Mouse (Mus musculus) heart, postnatal 36 days (tissue): ENCODE data around the gene Ripor3. TPM values are rescaled to one million over a fixed set of nuclear protein-coding genes. Genes with fewer than 3 reads are reported as not detected.

Source experiments
- DNase-seq, 2 experiments: peaks; one replicate each; pipeline ENCODE4 v3.0.0; 2021 to 2022
- intact Hi-C: fragments of 180-260 bp; cut with DNase I; formaldehyde crosslinking; loops from one replicate; pipeline ENCODE4 v1.15.1; 2025
- total RNA-seq, 2 experiments: library from RNA; stranded (reverse); gene quantifications; 2 replicates each; pipeline ENCODE4 v1.2.3; 2021

The Ripor3 gene
- total RNA-seq, 2 experiments from 2014 or later: 0.36 to 0.79 TPM

DNA sequence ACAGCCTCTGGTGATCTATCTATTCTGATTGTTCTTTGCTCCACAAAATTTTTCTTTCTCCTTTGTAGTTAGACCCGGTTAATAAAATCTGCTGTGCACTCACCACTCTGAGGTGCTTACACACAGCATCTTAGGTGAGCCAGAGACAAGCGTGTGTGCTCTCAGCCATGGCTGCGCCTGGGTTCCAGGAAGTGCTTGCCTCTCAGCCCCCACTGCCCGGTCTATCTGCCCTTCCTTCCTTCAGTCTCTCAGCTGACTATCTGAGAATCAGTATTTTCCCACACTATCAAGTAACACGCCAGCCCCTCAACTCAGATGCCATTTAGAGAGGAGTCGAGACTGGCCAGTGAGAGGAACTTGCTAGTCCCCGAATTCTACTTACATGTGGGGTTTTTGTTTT, 50.4 kb downstream of the Ripor3 start:
- no peak for DNase-seq
- intact Hi-C loops: loop anchor here (2.0 kb wide), 1 partner anchor 17 kb away; no protein-coding TSS in a partner anchor

- intact Hi-C loops: loop anchor here (2.0 kb wide), 1 partner anchor 17 kb away; no protein-coding TSS in a partner anchor
- no peak for DNase-seq
These were observed 51.0 kb downstream of the Ripor3 start for GRCm38 (mm10) chr2:167959384-167959911.

DNA sequence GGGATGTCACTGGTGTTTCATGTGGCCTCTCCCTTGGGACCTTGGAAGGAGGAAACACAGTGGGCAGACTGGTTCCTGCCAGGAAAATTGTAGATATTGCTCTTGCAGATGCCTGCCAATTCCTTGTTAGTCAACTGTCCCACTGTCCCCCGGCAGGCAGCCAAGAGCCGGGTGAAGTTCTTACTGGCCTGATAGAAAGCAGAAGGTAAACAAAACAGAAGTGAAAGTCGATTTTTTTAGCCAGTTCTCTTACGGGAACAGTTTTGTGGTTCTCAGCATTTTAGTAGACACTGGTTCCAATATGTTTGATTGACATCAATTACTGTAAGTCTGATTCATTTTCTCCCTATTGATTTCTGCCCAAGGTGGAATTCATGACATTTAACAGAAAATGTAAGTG, 51.6 kb downstream of the Ripor3 start:
- DNase-seq: peak; percentile 83 to 84
- intact Hi-C loops: loop anchor here (2.0 kb wide), 1 partner anchor 16 kb away; no protein-coding TSS in a partner anchor

- intact Hi-C loops: loop anchor here (2.0 kb wide), 1 partner anchor 15 kb away; no protein-coding TSS in a partner anchor
- DNase-seq: peak; percentile 43 to 53
These were observed 52.2 kb downstream of the Ripor3 start for GRCm38 (mm10) chr2:167958082-167958788.

DNA sequence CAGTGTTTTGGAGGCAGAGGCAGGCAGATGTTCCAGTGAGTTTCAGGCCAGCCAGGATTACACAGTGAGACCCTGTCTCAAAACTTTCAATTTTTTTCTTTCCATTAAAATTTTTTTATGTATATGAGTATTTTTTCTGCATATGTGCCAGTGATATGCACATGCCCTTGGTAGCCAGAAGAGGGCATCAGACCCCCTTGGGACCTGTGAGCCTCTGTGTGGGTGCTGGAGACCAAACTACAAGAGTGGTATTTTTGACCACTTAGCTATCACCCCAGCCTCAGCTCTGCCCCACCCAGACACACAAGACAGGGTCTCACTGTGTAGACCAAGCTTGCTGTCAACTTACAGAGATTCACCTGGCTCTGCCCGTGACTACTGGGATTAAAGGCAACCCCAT, 52.9 kb downstream of the Ripor3 start:
- intact Hi-C loops: no loop called here

GRCm38 (mm10) chr2:167954928-167955327, 55.5 kb downstream of the Ripor3 start:
- intact Hi-C loops: no loop called here
- no peak for DNase-seq

More for the DNA sequence above, 52.9 kb downstream of the Ripor3 start:
- DNase-seq: no peak

DNA sequence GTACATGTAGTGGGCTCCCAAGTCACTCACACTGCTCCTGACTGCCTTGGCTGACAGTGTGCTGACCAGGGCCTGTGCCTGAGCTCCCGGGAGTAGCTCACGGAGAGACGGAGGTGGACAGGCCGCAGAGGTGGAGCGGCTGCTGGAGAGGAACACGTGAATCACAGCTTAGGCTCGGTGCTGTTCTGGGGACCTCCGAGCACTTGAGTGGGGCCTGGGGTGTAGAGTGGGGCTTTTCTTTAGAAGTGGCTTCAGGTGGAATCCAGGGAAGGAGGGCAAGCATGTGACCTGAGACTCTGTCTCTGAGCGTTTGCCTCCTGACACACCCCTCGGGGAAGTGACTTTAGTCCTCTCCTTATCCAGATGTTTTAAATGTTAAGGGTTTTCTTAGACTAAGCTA, 56.6 kb downstream of the Ripor3 start:
- intact Hi-C loops: no loop called here
- DNase-seq: no peak

- no peak for DNase-seq
- intact Hi-C loops: no loop called here
These were observed 58.9 kb downstream of the Ripor3 start for GRCm38 (mm10) chr2:167951301-167952211.

- intact Hi-C loops: no loop called here
- DNase-seq: no peak
These were observed 59.7 kb downstream of the Ripor3 start for GRCm38 (mm10) chr2:167950681-167951080.

- intact Hi-C loops: no loop called here
- DNase-seq: no peak
These were observed 60.6 kb downstream of the Ripor3 start for GRCm38 (mm10) chr2:167949808-167950207.

GRCm38 (mm10) chr2:167949250-167949649, 61.2 kb downstream of the Ripor3 start:
- intact Hi-C loops: no loop called here
- no peak for DNase-seq

GRCm38 (mm10) chr2:167948557-167948956, 61.9 kb downstream of the Ripor3 start:
- DNase-seq: no peak
- intact Hi-C loops: no loop called here

DNA sequence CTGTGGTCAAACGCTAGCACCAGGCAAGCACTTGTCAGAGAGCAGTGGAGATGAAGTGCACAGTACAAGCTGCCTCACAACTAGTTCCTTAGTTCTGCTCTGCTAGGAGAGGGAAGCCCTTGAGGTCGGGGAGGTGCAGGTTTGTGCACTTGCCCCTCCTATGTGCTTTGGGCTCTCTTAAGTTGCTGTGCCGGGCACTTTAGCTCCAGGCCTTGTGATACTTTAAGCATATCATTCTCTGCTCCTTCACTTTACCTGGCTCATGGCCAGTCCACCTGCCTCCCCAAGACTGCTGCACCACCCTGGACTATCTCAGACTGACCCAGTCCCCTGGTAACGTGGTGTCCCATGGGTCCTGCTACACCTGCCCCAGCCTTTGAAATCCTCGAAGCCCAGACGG, 62.4 kb downstream of the Ripor3 start:
- DNase-seq: no peak
- intact Hi-C loops: no loop called here

DNA sequence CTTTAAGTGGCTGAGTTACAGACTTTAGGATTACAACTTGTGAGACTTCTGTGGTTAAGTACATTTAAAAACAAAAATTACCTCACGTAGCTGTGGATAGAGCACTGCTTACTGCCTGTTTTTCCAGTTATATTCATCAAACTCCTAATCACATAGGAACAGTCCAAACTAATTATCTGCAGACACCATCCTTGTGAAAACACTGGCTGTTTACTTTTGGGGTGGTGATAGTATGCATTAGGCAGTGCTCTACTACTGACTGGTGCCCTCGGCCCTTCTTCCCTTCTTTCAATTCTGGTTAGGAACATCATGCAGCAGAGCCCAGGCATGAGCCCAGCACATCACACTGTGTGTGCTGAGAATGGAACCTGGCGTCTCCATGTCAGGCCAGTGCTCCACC, 63.2 kb downstream of the Ripor3 start:
- intact Hi-C loops: no loop called here
- DNase-seq: no peak

DNA sequence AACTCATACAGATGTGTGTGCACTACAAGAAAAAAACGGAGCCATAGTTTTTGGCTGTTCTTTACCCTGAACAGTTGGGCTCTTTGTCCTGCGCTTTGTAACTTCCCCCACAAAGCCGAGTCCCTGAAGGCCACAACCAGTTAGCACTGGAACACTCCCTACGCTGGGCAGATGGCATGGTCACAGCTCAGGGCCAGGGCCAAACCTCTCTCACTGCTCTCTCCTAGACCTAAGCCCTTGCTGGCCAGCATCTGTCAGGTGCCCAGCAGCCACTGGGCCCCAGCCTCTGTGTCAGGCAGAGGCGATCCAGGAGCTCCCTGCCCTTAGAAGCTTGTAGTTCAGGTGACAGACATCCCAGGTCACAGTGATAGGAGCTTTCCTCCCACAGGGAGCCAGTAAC, 65.0 kb downstream of the Ripor3 start:
- intact Hi-C loops: no loop called here
- DNase-seq: no peak

DNA sequence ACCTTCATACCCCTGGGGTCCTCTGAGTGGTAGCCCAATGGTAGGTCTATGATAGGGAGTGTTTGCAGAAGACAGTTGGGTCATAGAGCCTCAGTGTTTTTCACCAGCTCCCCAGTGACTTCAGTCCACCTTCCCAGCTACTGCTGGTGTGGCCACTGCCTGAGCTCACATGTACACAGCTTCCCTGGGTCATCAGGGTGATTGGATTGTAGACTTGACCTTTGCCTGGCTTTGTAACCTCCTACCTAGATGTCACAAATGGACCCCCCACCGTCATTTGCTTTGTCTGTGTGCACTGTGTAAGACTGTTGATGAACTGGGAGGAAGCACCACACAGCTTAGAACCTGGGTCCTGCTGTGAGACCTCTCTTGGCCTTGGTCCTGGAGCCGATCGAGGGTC, 66.2 kb downstream of the Ripor3 start:
- intact Hi-C loops: no loop called here
- DNase-seq: no peak

DNA sequence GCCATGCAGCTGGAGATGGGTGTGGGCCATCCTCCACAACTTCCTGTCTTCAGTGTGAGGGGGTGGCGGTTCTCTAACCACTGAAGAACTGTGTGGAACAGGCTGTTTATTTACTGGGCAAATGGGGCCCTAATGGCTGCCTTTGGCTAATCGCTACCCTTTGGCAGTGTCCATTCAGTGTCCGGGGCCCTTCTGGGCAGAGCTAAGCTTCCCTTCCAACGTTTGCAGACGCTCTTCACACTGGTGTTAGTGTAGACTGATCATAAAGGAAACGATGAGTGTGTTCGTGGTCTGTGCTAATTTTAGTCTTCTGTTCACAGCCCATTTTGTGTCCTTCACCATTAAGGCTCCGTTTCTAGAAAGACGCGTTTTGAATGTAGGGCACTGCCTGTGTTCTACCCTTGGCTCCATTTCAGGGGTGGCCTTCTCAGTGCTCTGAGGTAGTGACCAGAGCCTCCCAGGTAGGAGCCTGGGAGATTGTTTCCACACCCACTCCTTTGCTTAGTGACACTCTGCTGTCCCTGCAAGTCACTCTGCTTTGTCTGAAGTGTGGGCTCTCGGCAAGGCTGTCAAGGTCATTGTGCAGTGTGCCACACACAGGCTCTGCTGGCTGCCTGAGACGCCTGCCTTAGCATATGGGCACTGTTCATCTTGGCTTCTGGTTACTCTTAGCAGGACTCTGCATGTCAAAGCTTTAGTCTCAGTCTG, 67.3 kb downstream of the Ripor3 start:
- DNase-seq: peak; percentile 58 to 67
- intact Hi-C loops: loop anchor here (2.0 kb wide), 1 partner anchor 16 kb away; no protein-coding TSS in a partner anchor

- intact Hi-C loops: loop anchor here (2.0 kb wide), 1 partner anchor 16 kb away; no protein-coding TSS in a partner anchor
- peak; percentile 68 to 70 for DNase-seq
These were observed 68.1 kb downstream of the Ripor3 start for GRCm38 (mm10) chr2:167942199-167942925.

DNA sequence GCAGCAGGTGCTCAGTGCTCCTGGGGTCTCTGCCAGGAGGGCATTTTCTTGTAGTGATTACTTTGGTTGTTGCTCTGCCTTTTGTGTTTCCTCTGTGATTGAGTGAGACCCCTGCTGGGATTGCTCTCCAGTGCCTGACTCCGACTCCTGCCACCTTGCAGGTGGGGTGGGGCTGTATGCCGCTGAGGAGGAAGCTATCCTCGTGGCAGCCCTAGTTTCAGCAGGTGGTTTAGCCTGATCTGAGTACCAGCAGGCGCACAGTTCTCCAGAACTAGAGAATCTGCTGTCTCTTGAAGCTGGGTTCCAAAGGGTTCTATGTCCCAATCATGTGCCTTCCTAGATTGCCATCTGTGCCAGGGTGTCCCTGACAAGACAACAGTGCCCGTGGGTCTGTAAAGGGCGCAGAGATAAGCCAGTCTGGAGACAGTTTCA, 68.7 kb downstream of the Ripor3 start:
- intact Hi-C loops: loop anchor here (2.0 kb wide), 1 partner anchor 17 kb away; no protein-coding TSS in a partner anchor
- DNase-seq: no peak

- intact Hi-C loops: no loop called here
- no peak for DNase-seq
These were observed 69.1 kb downstream of the Ripor3 start for GRCm38 (mm10) chr2:167941320-167941719.
